In genomic region chr5:77137701-77138265, GRCm38 (mm10) we compare ENCODE assay signal across 9 mouse cellular contexts. TPM values are rescaled to one million over a fixed set of nuclear protein-coding genes. Genes with fewer than 3 reads are reported as not detected.
DNase-seq lines count a peak whose midpoint lies in the region; ATAC-seq lines count a peak whose summit lies in the region.
"Had no signal": no experiment of that assay in that cellular context is flagged by ENCODE, and none has a peak within 500 bp of the region (broad histone marks: within the 10 kb centered on the region; RNA-seq: fewer than 3 reads in every experiment).

No protein-coding gene starts in this region.

- H3K4me2 ChIP-seq in heart, embryonic 16.5 days (ENCODE audit: low read depth, low read length), result no peak overlapping the region
- no peak overlapping the region for H3K4me2 ChIP-seq in forebrain, embryonic 11.5 days (ENCODE audit: low read depth, low read length, severe bottlenecking)

- WGBS in heart, embryonic 16.5 days, result 69% methylated on average over 8 of the region's 8 CpGs
- WGBS in forebrain, embryonic 11.5 days, result 5% methylated on average over 8 of the region's 8 CpGs

- no peak for ATAC-seq in heart, embryonic 16.5 days (replicated peaks; ENCODE audit: extremely low read depth, insufficient read depth, low FRiP score)
- ATAC-seq in forebrain, embryonic 11.5 days (replicated peaks; ENCODE audit: low FRiP score), result peak; percentile 70

- H3K36me3 ChIP-seq in heart, embryonic 16.5 days (ENCODE audit: control insufficient read depth, insufficient read depth), result no peaks in the 10 kb centered on the region
- H3K36me3 ChIP-seq in forebrain, embryonic 11.5 days (ENCODE audit: control insufficient read depth, insufficient read depth, low read length), result no peaks in the 10 kb centered on the region

- H3K27me3 ChIP-seq in heart, embryonic 16.5 days (ENCODE audit: control insufficient read depth, insufficient read depth, low read length), result no peaks in the 10 kb centered on the region
- H3K27me3 ChIP-seq in forebrain, embryonic 11.5 days (ENCODE audit: control insufficient read depth, insufficient read depth, low read length), result peaks cover 2% of the 10 kb centered on the region; the same call in 1 of the 2 replicates

- H3K27ac ChIP-seq in heart, embryonic 16.5 days (ENCODE audit: low read length), result 0 out of 2 replicates have a peak overlapping the region, but pooled peaks have one; percentile 19
- no peak overlapping the region for H3K27ac ChIP-seq in forebrain, embryonic 11.5 days (ENCODE audit: low read depth, low read length)
- H3K27ac ChIP-seq: kidney, postnatal 0 days had no signal

- no peak for DNase-seq in heart, postnatal 25 days (ENCODE audit: low spot score)
- DNase-seq in adipocyte (ENCODE audit: low spot score) (peak; percentile 87), MN1 (ENCODE audit: low spot score) (no peak)
- DNase-seq in forebrain, embryonic 11.5 days (ENCODE audit: low spot score), result no peak
- peak; percentile 33 to 53 for DNase-seq in layer of hippocampus, postnatal 14 days (ENCODE audit: low spot score in 2 of 2)
- DNase-seq in retina, postnatal 1 day, result peak; percentile 82
- no peak for DNase-seq in embryo, embryonic 9.5 days (ENCODE audit: extremely low spot score)

- no peaks in the 10 kb centered on the region for H3K9me3 ChIP-seq in heart, embryonic 16.5 days (replicated peaks; ENCODE audit: control insufficient read depth, low read length)
- no peaks in the 10 kb centered on the region for H3K9me3 ChIP-seq in forebrain, embryonic 11.5 days (ENCODE audit: control insufficient read depth, low read length)

- peaks cover 36% of the 10 kb centered on the region for H3K4me1 ChIP-seq in heart, embryonic 16.5 days (ENCODE audit: control insufficient read depth, insufficient read depth, low read length)
- H3K4me1 ChIP-seq in forebrain, embryonic 11.5 days (replicated peaks; ENCODE audit: control insufficient read depth, insufficient read depth, low read length), result peaks cover 7% of the 10 kb centered on the region; the same call in 1 of the 2 replicates

- H3K9ac ChIP-seq in heart, embryonic 16.5 days (ENCODE audit: low read length), result no peak overlapping the region
- H3K9ac ChIP-seq in forebrain, embryonic 11.5 days (ENCODE audit: low read length), result no peak overlapping the region

- intact Hi-C loops in heart, postnatal 25 days (cut with DNase I), result no loop called here

- H3K4me3 ChIP-seq in heart, embryonic 16.5 days (ENCODE audit: low read length), result no peak overlapping the region
- no peak overlapping the region for H3K4me3 ChIP-seq in forebrain, embryonic 11.5 days (ENCODE audit: low read depth, low read length)

RNA-seq across cellular contexts. Expression of gene Hopx, which starts 22.9 kb away (rescaled TPM):
- polyA plus RNA-seq in heart, embryonic 16.5 days (2015; fragmentation: Nextera tagmentation; extraction: Ambion mirVana), result 16.7 and 21.9 TPM in 2 replicates
- total RNA-seq in heart, postnatal 25 days (2021), result 100 to 1,000 TPM; 402 to 442 TPM
- 0.63 and 0.87 TPM in 2 replicates for polyA plus RNA-seq in forebrain, embryonic 11.5 days (2014; fragmentation: Nextera tagmentation; extraction: Ambion mirVana)
- 10 to 100 TPM; 64.5 to 92.8 TPM for total RNA-seq in layer of hippocampus, postnatal 14 days (2021)

Comparison
In these comparisons a context has a peak if more than half of its experiments do, and no peak if none do; other contexts are left out.
1. DNase-seq: peak in adipocyte (single experiment), layer of hippocampus, postnatal 14 days (2 of 2) and retina, postnatal 1 day (single experiment); none in heart, postnatal 25 days (single experiment), forebrain, embryonic 11.5 days (single experiment), embryo, embryonic 9.5 days (single experiment) and MN1 (single experiment).
2. RNA of gene Hopx, which starts 22.9 kb away (total RNA-seq): 402 to 442 TPM in heart, postnatal 25 days; 64.5 to 92.8 TPM in layer of hippocampus, postnatal 14 days; every median in the first group is over 4 times any median in the second.